Mouse (Mus musculus): Measurements from ENCODE around the gene Kif24. TPM values are rescaled to one million over a fixed set of nuclear protein-coding genes. Genes with fewer than 3 reads are reported as not detected.

Gene Kif24
- polyA plus RNA-seq, 1 experiment from 2014 or later = 5.7 TPM

DNA sequence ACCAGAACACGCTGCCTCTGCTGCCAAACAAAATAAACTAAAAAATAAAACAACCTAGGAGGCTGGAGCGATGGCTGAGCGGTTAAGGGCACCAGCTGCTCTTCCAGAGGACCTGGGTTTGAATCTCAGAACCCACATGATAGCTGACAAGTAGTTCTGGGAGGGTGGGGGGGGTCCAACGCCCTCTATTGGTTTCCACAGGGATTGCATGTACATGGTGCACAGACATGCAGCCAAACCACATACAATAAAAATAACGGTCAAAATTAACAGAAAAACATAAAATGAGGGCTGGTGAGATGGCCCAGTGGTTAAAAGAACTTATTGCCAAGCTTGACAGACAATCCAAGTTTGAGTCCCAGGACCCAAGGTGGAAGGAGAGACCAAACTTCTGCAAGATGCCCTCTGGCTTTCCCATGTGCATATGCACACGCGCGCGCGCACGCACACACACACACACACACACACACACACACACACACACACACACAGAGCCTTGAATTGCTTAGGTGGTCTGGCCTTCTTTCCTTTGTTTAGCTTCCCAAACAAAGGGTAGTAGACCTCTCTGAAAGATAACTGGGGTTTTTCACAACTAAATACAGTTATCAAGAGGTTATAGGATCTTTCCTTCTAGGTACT is 123.7 kb downstream of the Kif24 start:
- DNase-seq (ENCODE audit: low spot score) (no peak), ATAC-seq (ENCODE audit: low read depth) (no peak)
- WGBS = 75% methylated on average over 11 of the region's 11 CpGs
- no peak overlapping the region for H3K4me3 ChIP-seq (ENCODE audit: low read depth, low read length)
- H3K4me2 ChIP-seq (ENCODE audit: low read depth, low read length) = no peak overlapping the region
- no peaks in the 10 kb centered on the region for H3K9me3 ChIP-seq (ENCODE audit: control insufficient read depth, low read length)
- no peaks in the 10 kb centered on the region for H3K27me3 ChIP-seq (replicated peaks; ENCODE audit: control insufficient read depth, insufficient read depth, low read length)
- no peak overlapping the region for H3K9ac ChIP-seq (ENCODE audit: low read depth, low read length)
- H3K36me3 ChIP-seq (ENCODE audit: control insufficient read depth, insufficient read depth, low read length) = no peaks in the 10 kb centered on the region
- no peaks in the 10 kb centered on the region for H3K4me1 ChIP-seq (ENCODE audit: control insufficient read depth, insufficient read depth, low read length)
- H3K27ac ChIP-seq (replicated peaks; ENCODE audit: low read depth, low read length) = no peak overlapping the region

Other genes starting within 250 kb of the Kif24 start
- gene Ubap2, start 189.7 kb downstream of the Kif24 start, polyA plus RNA-seq (2014; fragmentation: Nextera tagmentation; extraction: Ambion mirVana) = 62.4 and 62.7 TPM in 2 replicates
- 50.8 and 51.7 TPM in 2 replicates for gene Dcaf12, start 150.0 kb downstream of the Kif24 start, polyA plus RNA-seq (2014; fragmentation: Nextera tagmentation; extraction: Ambion mirVana)
- gene Ubap1, start 115.9 kb downstream of the Kif24 start, polyA plus RNA-seq (2014; fragmentation: Nextera tagmentation; extraction: Ambion mirVana) = 44.8 and 46.6 TPM in 2 replicates
- gene Nudt2, start 264 bp upstream of the Kif24 start, polyA plus RNA-seq (2014; fragmentation: Nextera tagmentation; extraction: Ambion mirVana) = 49.0 and 50.7 TPM in 2 replicates
- gene AI464131, start 38.2 kb upstream of the Kif24 start, polyA plus RNA-seq (2014; fragmentation: Nextera tagmentation; extraction: Ambion mirVana) = 12.5 and 13.7 TPM in 2 replicates
- 6.0 and 16.3 TPM in 2 replicates for gene 1110017D15Rik, start 52.4 kb upstream of the Kif24 start, polyA plus RNA-seq (2014; fragmentation: Nextera tagmentation; extraction: Ambion mirVana)
- 4.0 and 4.1 TPM in 2 replicates for gene Fam219a, start 104.7 kb upstream of the Kif24 start, polyA plus RNA-seq (2014; fragmentation: Nextera tagmentation; extraction: Ambion mirVana)
- gene Dnaic1, start 104.9 kb upstream of the Kif24 start, polyA plus RNA-seq (2014; fragmentation: Nextera tagmentation; extraction: Ambion mirVana) = 1.6 and 3.7 TPM in 2 replicates
- gene Enho, start 175.4 kb upstream of the Kif24 start, polyA plus RNA-seq (2014; fragmentation: Nextera tagmentation; extraction: Ambion mirVana) = 22.7 and 26.0 TPM in 2 replicates
- gene Cntfr, start 232.2 kb upstream of the Kif24 start, polyA plus RNA-seq (2014; fragmentation: Nextera tagmentation; extraction: Ambion mirVana) = 12.8 and 13.0 TPM in 2 replicates
- gene Il11ra1, start 235.1 kb upstream of the Kif24 start, polyA plus RNA-seq (2014; fragmentation: Nextera tagmentation; extraction: Ambion mirVana) = 317 and 362 TPM in 2 replicates
- gene Rpp25l, start 248.6 kb upstream of the Kif24 start, polyA plus RNA-seq (2014; fragmentation: Nextera tagmentation; extraction: Ambion mirVana) = 67.4 and 68.7 TPM in 2 replicates

All from embryonic facial prominence, embryonic 14.5 days (tissue).